Mouse (Mus musculus) lung, postnatal 25 days (tissue): ENCODE measurements around the gene Gabrg3.

Experiments
- DNase-seq: peaks from one replicate; pipeline ENCODE4 v3.0.0; 2022; ENCODE audit warnings: low spot score

The Gabrg3 gene

DNA sequence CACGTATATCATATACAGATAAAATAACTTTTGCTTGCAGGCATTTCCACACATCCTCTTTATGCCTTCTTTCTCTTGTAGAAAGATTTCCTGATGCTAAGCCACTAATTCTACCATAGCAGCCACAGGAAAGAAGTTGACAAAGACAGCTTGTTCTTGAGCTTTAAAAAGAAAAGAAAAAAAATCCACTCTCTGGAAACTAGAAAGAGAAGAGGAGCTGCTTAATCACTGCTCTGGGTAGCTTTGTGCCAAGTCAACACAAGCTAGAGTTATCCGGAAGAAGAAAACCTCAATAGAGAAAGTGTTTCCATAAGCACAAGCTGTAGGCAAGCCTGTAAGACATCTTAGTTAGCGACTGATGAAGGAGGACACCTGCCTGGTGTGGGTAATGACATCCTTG, 321.6 kb downstream of the Gabrg3 start:
- no peak for DNase-seq

DNA sequence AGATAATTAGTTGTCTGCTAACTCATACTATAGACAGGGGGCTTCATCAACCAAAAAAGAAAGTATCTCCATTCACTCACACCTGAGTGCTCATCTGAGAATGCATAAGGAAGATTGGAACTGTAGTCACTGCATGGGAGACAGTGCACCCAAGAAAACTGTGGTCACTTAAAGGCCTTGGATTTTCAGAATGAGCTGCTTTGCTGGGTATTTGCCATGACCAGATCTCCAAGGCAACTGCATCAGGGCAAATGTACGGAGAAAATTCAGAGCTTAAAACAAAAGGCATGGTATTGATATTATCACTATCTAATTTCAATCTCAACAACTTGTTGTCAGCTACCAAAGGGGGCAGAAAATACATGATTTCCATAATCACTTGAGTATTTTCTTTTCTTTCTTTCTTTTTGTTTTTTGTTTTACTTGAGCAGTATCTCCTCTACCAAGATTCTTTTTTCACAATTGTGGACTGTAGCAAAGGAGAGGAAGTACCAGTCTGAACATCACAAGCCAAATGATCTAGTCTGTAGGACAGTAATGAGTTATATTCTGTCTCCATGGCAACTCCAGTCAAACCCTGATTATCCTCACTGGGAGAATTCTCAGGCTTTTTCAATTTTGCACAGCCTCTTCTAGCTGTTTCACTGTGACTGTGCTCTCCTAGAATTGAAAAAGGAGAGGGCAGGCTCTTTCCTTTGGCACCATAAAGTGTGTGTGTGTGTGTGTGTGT, 335.9 kb downstream of the Gabrg3 start:
- no peak for DNase-seq

DNA sequence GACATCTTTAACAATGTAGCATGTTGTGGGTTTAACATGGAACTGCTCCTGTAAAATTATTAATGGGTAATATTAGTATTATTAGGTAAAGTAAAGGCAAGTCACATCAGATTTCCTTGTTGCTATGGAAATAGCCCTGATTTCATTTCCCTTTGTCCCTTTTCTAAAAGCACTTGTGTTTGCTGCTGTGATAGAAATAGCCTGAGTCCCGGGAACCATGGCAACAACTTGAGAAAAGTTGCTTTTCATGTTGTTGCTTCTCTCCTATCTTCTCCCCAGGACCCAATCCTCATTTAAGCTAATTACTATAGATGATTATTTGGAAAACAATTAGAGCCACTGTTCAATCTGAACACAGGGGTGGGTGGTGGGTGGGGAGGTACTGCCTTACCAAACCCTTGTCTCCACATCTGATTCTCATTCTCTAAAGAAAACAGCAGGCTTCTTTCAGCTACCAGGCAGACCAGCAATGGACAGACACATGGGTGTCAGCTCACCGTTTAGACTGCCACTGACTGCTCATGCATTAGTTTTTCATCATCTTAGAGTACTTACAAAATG, 349.0 kb downstream of the Gabrg3 start:
- no peak for DNase-seq

DNA sequence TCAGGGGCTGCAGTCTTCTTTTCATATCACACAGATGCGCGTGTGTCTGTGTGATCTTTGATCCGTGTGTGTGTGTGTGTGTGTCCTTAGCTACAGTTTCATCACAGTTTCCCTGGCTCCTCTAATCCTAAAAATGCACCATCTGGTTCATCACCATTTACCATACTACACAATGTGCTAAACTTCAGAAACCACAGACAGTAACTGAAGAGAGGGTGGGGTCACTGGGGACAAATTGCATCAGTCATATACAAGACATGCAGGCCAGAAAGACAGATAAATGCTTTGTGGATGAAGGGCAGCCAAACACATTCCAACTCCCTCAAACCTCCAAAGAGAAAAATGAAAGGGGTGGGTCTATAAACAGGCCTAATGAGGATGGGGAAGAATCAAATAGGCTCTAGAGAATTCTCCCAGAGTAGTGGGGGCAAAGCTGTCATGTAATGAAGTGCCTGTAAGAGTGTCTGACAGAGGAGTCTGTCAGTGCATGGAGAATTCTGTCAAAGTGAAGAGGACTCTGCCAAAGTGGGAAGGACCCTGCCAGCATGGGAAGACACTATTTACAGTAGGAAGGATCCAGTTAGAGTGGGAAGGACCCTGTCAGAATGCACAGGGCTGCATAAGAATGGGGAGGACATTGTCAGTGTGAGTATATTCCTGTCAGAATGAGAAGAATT, 386.3 kb downstream of the Gabrg3 start:
- DNase-seq = no peak

DNA sequence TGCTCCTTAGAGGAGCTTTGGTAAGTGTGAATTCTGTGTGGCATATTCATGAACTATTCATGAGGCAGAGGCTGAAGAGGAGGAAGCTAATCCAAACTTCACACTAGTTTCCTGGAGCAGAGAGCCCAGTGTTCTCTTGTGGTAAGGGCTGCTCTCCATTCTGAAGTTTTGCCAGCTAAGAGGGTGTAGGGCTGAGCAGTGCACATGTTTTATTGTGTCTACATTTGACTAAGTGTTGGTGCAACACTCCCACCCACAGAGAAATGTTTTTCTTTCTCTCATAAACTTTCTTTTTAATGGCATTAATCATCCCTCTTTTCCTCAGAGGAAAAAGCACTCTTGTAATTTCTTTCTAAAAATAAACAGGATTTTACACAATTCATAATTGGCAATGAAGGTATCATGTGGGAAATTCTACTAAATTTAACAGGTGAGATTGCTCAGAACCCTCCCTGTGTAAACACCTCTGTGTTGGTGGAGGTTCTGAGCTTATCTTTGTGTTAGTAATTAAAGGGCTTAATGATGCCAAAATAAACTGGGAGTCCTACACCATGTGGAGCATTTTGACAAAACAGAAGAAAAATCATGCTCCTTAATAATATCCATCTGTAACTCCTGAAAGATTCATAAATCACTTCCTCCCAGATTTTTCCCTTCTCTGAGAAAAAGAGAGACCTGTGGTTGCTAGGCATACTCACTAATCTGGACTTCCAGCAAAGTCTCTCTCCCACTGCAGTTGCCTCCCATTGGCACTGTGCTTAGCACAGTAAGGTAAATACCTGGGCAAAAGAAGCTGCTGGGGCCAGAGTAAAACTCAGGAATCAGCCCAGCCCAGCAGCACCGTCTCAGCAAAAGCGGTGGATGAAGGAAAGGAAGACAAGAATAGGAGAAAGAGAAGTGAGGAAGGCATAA, 389.0 kb downstream of the Gabrg3 start:
- no peak for DNase-seq

DNA sequence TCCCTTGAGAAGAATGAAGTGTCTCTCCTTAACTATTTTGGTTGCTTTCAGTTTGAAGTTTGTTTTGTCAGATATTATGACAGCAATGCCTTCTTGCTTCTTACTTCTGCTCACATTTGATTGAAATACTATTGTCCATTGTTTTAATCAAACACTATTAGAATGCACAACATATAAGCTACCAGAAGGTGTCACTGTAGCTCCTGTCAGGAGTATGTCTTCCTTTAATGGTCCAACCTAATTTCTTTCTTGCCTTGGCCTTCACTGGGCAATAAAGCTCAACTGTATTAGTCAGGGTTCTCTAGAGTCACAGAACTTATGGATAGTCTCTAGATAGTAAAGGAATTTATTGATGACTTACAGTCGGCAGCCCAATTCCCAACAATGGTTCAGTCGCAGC, 440.6 kb downstream of the Gabrg3 start:
- no peak for DNase-seq

DNA sequence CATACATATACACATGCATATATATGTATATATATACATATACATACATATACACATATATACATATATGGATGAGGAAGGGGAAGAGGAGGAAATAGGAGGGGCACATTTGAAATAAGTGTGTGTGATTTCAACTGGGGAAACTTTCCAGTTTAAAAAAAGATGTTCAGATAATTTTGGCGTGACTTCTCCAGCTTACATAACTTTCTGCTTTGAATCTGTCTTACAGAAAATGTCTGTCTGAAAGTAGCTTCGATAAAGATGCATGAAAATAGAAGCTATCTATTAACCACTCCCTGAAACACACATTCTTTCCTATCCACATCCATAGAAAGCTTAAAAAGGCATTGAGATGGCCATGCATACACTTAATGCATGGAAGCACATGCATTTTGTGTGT, 445.4 kb downstream of the Gabrg3 start:
- no peak for DNase-seq

DNA sequence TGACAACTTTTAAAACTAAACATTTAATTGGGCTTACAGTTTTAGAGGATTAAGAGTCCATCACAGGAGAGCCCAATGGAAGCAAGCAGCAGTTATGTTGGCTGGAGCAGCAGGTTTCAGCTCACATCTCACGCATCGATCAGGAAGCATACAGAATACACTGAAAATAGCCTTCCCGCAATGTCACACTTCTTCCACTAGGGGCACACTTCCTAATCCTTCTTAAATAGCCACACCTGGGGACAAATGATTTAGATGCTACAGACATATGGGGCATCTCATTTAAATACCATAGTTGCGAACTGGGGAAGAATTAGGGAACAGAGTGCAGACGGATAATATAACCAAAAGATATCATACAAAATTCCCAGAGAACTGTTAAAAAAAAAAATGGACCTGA, 449.0 kb downstream of the Gabrg3 start:
- no peak for DNase-seq

DNA sequence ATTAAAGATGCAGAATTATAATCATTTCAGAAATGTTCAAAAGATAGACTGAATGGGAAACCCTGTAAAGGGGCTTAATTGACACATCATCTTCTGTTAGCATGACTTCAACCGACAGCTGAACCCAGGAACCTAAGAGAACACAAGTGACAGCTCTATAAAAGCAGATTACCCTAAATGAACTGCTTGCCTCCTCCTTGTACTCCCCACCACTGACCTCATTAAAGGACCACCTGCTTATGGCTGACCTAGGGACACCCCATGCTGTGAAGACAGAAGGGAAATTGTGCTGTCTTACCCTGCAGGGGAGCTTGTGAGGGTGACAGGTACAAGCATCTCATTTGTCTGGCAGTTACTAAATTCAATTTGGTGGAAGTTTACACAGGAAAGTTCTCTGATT, 467.5 kb downstream of the Gabrg3 start:
- DNase-seq = no peak

DNA sequence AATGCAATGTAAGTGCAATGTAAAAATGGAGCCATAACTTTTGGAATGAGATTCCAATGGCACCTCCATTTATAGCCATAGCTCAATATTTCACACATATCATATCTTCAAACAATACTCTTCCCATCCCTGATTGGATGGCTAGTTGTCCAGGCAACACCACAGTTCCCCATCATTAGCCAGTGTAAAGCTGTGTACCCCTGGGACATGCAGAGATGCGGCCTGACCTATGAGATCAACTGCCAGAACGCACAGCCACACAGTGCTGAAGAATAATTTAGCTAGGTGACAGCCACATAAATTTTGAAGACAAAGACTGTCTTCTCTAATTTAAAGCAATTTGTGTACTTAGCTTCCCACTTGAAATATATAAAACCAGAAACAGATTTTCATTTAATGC, 472.1 kb downstream of the Gabrg3 start:
- no peak for DNase-seq

DNA sequence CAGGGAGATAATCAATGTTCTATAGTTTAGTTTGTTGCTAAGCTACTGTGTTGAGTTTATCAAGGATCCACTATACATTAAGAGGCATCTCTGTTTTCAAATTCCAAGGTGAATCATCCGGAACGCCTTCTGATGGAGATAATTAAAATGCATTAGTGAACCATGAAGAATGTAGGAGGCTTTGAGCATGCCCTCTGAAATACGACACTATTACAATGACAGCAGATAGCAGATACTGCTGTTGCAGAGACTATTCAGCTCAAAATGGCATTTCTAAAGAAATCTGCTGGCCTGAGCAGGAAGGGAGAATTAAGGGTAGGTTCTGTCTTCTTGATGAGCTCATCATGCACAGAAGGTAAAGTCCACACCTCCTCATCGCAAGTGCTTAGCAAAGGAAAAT, 487.2 kb downstream of the Gabrg3 start:
- DNase-seq = no peak

DNA sequence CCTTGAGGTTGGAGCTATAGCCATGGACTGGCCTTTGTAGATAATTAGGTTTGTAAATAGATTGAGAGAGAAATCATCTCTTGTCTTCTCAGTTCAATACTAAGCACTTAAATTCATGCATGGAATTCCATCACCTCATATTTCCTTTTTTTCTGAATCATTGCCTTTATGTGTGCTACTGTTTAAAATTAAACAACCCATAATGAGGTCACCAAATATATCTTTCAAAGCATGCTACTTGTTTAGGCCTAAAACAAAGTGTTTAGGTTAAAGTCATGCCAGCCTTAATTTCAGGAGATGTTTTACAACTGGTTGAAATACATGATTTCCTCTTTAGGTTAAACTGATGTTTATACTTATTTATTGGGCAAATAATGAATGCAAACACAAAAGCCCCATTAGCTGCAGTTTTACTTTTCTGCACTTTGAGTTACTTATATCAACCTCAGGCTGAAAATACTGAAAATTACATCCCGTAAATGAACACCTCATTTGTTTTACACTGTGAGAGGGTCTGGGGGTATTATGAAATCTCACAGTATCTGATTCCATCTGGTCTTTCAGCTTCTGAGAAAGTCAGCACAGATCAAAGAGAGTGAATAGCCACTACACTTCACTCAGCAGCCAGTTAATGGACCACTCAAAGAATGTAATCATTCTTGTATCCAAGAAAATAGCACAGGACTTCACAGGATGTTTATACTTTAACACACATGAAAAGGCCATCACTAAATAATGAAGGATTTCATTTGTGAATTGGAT, 519.5 kb downstream of the Gabrg3 start:
- no peak for DNase-seq

DNA sequence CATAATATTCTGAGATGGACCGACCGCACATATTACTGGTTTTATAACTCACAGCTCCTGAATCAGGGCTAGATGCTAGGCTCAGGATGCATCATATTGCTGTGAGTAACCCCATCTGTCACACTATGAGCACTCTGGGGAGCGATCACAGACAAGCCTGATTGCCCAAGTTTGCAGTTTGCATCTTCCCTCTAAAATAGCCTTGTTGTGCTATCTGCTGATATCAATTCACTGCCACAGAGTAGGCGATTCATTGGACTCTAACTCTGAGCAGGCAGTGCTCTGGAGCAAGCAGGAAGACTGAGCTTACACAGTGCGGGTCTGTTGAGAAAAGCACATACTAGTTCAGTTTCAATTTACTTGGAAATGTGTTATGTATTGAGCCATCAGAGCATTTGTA, 543.4 kb downstream of the Gabrg3 start:
- DNase-seq = no peak

DNA sequence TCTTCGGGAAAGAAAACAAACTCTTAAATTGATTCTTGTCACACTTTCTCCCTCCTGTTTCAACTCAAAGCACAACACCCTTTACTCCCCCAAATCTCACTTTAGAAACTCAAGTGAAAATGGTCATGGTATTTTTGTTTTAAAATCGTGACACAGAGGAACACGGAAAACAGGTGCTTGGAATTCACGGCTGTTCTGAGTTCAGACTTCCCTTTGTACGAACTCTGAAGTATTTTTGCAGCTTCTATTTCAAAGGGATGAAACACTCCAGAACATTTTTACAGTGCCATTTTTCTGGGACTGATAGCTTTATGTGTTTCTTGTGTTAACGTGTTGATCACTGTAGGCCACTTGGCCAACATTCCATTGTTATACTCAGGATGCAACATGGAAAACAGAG, 561.5 kb downstream of the Gabrg3 start:
- no peak for DNase-seq

DNA sequence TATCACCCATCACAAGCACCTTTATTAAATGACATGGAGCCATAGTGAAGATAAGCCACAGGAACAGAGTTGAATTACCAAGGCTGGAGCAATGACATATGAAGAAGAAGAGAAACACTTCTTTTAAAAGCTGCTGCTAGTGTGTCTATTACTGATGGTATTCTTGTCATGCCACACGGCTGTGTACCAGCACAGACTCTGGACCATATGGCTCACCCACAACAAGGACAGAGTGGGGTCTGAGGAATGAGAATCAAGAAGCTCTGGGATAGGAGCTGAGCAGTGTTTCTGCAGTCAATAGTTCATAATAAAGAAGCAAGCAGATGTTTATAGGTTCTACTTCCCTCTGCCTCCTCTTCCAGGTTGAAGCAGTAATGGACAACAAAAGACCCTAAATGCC, 585.1 kb downstream of the Gabrg3 start:
- DNase-seq = no peak

DNA sequence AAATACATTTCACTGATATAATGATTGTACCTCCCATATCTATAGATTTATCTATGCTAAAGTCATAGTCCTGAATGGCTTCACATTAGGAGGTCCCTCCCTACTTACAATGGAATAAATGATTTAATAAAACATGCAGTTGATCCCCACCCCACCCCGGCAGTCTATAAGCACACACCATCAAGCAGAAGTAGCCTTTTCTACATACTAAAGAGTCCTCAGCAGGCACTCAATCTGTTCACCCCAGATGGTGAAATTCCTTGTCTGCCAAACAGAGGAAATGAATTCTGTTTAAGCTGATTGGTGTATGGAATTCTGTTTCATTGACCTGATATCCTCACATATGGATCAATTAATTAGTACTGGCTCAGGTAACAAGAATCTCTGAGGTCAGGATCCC, 607.9 kb downstream of the Gabrg3 start:
- DNase-seq = no peak

DNA sequence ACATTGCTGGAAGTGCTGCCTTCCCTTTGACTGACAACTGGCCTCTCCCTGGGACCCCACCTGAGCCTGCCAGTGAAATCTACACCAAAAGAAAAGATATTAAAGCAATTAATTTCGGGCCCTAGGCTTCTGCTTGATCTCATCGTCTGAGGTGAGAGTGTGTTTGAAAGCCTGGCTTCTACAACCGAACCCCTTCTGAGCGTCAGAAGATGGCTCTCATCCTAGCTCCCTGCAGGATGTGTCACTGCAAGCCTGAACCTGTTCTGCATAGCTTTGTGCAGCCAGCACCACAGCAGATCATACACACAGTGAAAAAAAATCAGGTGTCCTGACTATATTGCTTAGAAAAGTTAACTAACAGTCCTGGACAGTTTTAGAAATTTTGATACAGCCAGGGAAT, 618.8 kb downstream of the Gabrg3 start:
- no peak for DNase-seq

DNA sequence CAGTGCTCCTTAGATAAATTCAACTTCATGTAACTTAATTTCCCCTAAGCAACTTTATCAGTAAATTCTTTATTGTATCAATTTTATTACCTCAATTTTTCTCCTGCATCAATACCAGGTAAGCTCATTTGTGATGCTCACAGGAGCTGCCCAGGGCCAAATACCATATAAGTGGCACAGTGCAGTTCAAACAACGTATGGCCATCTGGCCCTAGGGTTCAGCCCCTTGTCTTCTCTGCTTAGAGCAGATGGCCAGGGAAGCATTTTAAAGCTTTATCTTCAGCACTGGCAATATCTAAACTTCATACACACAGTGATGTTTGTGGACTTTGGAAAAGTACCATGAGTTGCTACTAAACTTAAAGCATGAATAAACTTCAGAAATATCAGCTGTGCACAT, 619.2 kb downstream of the Gabrg3 start:
- DNase-seq = no peak

DNA sequence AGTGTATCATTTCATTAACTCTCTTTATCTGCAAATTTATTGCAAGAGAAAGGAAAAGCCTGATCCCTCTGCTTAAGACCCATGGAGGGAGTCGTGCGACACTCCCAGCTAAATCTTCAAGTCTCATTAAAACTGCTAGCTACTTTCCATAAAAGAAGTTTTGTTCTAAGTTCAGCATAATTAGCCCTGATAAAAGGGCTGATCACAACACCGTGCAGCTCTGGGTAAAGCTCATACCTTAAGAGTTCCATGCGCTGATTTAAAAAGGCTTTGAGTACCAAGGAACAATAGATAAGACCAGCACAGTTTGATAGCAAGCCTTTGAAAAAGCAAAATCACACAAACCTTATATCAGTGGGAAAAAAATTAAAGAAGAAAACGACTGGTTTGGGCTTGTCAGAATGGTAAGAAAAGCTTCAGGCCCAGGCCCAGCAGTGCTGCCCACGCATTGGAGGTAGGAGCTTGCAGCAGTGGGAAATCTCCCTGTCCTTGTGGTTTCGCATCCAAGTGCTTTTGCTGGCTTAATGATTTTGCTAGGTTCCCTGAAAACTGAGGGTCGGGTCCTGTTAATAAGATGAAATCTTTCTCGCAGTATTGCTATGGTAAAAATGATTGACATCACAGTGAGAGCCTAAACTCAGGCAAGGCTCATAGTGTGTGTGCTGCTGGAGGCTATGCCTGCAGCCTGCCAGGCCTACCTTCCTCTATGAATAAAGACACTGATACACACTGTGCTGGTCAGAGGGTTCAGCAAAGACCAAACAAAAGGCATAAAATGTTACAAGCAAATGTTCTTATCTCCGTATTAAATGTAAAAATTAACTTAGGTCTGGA, 621.2 kb downstream of the Gabrg3 start:
- no peak for DNase-seq

DNA sequence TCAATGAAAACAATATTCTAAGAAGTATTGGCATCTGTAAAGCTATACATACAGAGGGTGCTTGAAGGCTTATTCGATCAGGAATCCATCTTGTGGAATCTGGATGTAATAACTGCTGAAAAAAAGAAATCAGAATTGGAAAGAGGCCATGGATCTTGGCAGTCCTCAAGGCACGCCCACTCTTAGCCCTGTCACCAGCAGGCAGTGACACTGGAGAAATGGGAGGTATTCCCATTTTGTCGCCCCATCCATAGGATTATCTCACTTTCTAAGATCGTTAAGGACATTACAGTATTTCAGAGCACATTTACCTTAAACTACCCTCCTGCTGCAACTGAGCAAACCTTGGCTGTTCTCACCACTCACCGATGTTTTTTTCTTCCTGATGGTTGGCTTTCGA, 657.8 kb downstream of the Gabrg3 start:
- no peak for DNase-seq
